Mouse (Mus musculus): ENCODE measurements at regions not wholly inside any gene's neighbourhood (a gene's known extent, or its start where the extent isn't known, plus 50 kb on each side); places are given as distances from the start of the nearest gene placed in this dataset.

GRCm38 (mm10) chr5:111601711-111602521 lies 131.8 kb upstream of the Gm26897 start:
- DNase-seq, result peak; percentile 40

DNA sequence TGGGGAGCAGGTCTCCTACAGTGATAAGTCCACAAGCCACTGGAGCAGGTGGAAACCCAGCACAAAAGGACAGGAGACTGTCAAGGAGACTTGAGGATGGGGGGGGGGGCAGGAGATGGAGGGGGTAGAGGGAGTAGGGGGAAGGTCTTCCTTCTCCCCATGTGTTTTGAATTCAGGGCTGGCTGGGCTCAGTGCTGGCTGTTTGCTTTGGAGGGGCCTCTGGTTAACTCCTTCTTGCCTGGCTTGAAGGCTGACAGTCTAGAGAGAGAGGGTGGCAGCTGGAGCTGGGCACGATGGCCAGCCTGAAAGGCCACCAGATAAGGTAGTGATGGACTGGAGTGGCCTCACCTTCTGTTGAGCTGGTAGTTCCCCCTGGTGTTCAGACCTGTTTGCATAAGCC lies 120.0 kb upstream of the Gm26897 start:
- no peak for DNase-seq

DNA sequence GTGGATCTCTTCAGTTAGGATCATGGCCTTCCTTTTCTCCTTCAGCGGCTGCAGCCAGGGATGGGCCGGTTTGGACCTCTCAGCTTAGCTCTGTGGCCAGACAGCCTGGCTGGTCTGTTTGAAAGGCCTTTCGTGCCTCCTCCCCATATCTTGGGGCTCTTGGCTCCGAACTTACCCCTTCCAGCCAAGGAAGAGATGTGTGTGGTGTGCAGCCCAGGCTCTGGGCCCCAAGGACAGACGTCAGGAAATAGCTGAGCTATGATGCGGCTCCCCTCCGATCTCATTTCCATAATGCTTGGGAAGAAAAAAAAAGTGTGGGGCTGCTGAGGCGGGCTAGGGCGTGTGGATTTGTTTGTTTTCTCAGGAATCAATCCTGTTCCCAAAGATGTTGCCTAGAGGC lies 113.8 kb upstream of the Gm26897 start:
- DNase-seq, result no peak

GRCm38 (mm10) chr5:111620626-111621025 lies 113.1 kb upstream of the Gm26897 start:
- DNase-seq, result peak; percentile 20

DNA sequence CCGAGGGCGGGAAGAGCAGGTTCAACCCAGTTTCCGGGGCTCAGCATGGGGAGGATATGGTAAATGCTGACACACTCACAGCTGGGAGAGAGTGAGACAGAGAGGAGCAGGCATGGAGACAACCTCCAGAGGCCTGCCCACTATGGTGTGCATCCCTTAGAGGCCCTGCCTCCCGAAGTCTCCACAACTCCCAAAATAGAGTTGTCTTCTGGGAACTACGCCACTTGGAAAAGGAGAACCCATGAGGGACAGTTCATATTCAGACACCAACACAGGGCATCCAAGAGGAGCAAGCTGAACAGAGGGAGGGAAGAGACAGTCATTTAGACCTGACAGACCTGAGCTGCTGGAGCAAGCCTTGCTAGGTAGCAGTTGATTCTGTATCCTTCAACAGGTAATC lies 111.2 kb upstream of the Gm26897 start:
- DNase-seq, result no peak

DNA sequence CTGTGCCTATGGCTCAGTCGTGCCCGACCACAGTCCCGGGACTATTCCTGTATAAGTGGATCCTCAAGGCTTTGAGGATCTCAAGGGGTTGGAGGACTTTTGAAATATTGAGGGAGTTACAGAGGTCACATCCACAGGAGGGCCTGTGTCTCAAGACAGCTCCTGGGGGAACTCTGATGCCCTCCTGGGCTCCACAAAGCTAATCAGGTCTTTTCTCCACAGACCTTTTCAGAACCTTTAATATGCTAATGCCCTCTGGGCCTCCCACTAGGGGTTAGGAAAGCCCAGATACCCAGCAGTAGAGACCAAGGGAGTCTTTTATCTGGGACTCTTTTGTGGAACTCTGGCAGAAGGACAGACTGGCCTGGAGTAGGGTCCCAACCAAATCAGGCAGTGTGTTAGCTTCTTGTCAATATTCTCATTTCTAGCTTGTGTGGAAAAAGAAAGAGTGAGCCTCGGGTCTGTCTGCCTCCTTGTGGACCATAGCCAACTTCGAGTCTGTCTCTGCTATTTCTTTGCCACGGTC lies 107.4 kb upstream of the Gm26897 start:
- DNase-seq, result no peak

- no peak for DNase-seq
Observed at GRCm38 (mm10) chr5:111630313-111630844, 103.3 kb upstream of the Gm26897 start.

- no peak for DNase-seq
Observed at GRCm38 (mm10) chr5:111631572-111632161, 102.1 kb upstream of the Gm26897 start.

DNA sequence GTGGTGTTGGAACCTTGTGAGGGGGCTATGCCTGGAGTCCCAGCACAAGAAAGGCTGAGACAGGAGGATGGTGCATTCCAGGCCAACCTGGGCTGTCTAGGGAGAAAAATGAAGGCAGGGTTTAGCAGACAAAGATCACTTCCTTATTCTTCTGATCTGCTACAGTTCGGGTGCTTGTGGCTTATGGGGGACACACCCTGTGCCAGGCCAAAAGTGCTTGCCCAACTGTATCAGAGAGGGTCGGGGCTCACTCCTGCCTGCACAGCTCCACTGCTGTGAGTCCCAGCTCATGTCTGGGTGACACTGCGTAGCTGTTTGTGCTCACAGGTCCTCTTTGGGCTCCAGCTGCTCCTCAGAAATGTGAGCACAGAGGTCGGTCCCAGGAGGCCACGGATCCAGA lies 98.6 kb upstream of the Gm26897 start:
- DNase-seq, result no peak

GRCm38 (mm10) chr5:111636969-111637368 lies 96.8 kb upstream of the Gm26897 start:
- DNase-seq, result no peak

GRCm38 (mm10) chr5:111638306-111638705 lies 95.4 kb upstream of the Gm26897 start:
- no peak for DNase-seq

DNA sequence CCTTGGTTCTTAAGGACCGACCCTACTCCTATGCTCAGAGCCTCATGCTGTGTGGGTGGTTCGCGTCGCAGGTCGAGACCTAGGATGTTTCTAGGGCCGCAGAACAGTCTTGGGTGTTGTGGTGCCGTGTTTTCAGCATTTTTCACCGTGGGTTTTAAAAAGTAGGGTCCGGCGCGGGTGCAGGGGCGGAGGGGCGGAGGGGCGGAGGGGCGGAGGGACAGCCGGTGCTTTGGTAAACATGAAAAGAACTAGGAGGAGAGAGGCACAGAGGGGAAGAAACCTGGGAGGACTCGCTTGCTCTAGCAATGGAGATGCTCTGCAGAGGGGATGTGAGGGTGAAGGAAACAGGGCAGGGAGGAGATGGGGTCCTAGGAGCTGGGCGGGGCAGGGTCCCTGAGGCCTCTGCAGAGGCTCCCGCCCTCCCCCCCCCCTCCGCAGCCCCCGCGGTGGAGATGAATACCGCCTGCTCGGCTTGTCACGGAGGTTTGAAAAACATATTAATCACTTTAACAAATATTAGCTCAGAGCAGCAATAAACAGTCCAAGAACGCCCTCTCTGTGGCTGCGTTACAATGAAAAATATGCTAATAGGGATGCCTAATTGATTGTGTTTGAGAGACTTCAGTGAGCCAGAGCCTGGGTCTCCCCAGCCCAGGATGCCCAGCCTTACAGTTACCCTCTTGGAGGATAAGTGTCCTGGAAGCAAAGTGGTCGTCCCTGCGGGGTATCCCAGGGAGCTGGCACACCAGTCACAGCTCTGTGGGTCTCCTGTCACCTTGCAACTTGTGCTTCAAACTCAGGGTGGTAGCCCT lies 94.0 kb upstream of the Gm26897 start:
- DNase-seq, result no peak

DNA sequence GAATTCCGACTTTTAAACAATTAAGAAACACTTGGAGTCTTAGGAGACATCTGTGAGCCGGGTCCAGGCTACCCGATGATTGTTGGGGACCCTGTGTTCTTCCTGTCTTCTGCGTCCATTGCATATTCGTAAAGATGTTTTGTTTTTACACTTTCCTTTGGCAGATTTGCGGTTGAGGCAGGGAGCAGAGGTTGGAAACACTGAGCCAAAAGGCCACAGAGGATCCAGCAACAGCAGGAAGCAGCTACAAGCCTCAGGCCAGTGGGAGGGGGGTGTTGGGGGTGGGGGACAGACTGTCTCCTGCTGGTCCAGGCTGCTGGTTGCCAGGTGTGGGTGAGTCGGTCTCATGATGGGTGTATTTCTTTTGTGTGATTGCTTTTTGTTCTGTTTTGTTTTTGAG lies 92.7 kb upstream of the Gm26897 start:
- no peak for DNase-seq

- no peak for DNase-seq
Observed at GRCm38 (mm10) chr5:111641685-111642084, 92.0 kb upstream of the Gm26897 start.

- no peak for DNase-seq
Observed at GRCm38 (mm10) chr5:111644142-111644541, 89.6 kb upstream of the Gm26897 start.

DNA sequence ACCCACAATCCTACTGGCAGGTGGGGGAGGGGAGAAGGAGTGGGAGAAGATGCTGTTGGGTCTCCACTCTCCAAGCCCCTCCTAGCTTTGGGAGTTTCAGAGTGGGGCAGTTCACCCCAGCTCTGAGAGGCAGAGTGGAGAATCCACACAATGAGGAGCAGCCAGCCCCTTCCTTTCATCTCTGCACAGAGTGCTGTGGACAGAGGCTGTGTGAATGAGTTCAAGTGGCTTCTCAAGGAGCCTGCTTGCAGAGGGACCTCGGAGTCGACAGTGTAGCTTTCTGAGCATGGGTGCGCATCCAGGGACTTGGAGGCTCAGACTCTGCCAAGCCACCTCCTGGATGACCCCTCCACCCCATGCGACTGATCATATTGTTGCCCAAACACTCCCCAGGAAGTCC lies 88.9 kb upstream of the Gm26897 start:
- DNase-seq, result no peak

DNA sequence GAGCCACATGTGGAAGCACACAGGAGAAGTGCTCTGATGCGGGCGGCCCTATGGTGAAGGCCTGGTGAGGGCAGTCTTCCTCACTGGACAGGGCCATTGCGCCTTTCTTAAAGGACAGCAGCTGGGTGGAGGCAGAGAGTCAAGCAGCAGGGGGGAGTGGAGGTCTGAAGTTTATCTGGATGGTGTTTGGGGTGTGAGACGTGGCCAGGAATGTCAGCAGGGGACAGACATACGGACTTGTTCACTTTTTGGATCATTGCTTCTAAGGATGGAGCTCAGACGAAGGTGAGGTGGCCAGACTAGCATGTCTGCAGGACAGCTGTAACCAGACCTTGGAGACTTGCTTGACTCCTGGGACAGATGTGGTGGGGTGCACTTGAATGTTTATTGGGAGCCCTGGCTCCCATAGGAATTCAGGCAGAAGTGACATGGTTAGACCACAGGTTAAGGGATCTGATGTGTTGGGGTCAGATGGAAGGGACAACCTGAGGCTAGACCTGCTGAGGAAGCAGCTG lies 86.0 kb upstream of the Gm26897 start:
- DNase-seq, result no peak

DNA sequence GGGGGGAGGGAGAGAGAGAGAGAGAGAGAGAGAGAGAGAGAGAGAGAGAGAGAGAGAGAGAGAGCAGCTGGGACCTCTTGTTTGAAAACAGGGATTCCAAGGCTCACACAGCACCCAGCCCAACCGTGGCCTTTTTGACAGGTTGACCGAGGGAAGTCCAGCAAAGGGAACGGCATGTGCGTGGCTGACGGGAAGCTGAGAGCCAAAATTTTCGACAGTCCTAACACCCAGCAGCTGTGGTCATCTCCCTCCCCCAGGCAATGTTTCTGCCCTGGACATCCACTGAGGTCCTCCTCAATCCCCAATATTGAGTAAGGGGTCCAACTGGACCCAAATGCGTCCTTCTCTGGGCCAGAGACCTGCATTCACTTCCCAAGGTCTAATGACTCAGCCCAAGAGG lies 85.2 kb upstream of the Gm26897 start:
- no peak for DNase-seq

DNA sequence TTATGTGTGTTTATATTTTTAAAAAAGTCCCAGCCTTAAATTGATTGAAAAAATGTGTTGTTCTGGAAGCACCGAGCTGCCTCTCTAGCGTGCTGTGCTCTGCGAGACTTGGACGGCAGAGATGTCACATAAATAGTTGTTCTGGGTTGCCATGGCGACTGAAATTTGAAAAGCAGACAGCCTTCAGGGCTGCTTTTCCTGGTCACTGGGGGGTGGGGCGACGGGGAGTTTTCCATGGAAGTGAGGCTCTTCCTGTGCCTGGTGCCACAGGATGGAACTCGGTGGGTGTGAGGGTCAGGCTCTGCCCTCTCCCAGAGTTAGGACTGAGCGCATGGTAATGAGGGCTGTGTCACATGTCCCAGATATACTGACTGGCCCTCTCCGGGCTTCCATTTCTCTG lies 84.7 kb upstream of the Gm26897 start:
- peak; percentile 85 for DNase-seq

GRCm38 (mm10) chr5:111652472-111652871 lies 81.3 kb upstream of the Gm26897 start:
- no peak for DNase-seq

GRCm38 (mm10) chr5:111656436-111656835 lies 77.3 kb upstream of the Gm26897 start:
- DNase-seq, result no peak

DNA sequence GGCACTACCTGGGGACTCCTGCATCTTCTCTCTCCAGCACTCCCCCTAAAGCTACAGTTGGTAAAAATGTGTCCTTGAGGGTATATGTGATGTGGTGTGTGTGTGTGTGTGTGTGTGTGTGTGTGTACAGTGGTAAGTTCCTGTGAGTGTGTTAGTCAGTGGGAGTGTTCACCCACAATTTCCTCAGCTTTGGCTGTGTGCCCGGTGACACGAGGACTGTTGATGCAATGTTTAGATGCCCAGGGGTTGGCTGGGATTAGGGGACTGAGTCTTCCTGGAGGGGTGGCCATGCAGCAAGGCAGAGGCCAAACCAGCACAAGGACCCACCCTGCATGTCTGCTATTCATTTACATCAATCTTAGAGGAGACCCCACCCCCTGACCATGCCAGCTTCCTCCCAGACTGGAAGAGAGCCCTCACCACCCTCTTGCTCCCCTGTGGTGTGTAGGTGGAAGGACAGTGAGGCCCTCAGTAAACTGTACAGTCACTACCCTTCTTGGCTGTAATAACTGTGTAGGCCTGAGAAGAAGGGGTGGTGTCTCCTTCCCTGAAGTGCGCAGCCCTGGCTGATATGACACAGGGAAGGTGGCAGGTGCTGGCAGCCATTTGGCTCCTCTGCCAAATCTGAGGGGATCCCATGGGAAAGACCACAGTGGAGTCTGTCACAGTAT lies 75.8 kb upstream of the Gm26897 start:
- no peak for DNase-seq

DNA sequence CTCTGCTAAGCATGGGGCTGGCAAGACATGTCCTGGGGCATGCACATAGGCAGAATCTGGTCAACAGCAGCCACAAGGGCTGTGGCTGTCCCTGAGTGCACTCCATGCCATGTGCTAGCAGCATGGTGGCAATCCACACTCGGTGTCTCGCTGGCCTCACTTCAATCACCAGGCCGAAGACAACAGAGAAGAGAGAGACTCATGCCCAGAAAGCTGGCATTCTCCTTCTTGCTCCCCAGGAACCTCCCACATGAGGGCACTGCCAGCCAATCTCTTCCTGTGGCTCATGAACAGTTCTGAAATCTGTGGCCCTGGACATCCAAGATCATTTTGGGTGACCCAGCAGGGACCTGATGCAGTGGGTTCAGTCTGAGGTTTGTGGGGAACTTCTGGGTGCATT lies 74.5 kb upstream of the Gm26897 start:
- no peak for DNase-seq

Data from layer of hippocampus, adult 9-11 months (tissue).